Mouse (Mus musculus): ENCODE measurements around the gene Usp54. TPM values are rescaled to one million over a fixed set of nuclear protein-coding genes. Genes with fewer than 3 reads are reported as not detected.

Usp54 gene
- total RNA-seq (2021), result 10 to 100 TPM; 23.0 to 26.9 TPM

- intact Hi-C loops (cut with DNase I), result no loop called here
- DNase-seq, result peak; percentile 98
Measured at GRCm38 (mm10) chr14:20640644-20641437, at the start of gene Usp54. TSS of gene Usp54 (minus strand) at chr14:20641063.

GRCm38 (mm10) chr14:20689009-20689408 lies 48.1 kb upstream of the Usp54 start:
- no peak for DNase-seq
- intact Hi-C loops (cut with DNase I), result no loop called here

GRCm38 (mm10) chr14:20686576-20686975 lies 45.7 kb upstream of the Usp54 start:
- intact Hi-C loops (cut with DNase I), result no loop called here
- DNase-seq, result no peak

GRCm38 (mm10) chr14:20682498-20682897 lies 41.6 kb upstream of the Usp54 start:
- intact Hi-C loops (cut with DNase I), result no loop called here

DNA sequence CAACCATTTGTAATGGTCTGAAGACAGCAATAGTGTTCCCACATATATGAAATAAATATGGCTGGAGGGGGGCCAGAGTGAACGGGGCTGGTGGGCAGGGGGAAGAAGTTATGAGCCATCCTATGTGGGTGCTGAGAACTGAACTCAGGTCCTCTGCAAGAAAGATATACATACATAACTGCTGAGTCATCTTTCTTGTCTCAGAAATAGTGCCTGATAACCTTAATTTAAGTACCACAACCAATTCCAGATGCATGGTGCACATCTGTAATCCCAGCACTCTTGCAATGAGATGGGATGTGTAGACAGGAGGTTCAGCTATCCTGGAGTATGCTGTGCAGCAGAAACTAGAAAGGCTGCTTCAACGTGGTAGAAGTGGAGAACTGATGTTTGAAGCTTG lies 40.9 kb upstream of the Usp54 start:
- no peak for DNase-seq
- intact Hi-C loops (cut with DNase I), result no loop called here

More at GRCm38 (mm10) chr14:20682498-20682897, 41.6 kb upstream of the Usp54 start:
- no peak for DNase-seq

DNA sequence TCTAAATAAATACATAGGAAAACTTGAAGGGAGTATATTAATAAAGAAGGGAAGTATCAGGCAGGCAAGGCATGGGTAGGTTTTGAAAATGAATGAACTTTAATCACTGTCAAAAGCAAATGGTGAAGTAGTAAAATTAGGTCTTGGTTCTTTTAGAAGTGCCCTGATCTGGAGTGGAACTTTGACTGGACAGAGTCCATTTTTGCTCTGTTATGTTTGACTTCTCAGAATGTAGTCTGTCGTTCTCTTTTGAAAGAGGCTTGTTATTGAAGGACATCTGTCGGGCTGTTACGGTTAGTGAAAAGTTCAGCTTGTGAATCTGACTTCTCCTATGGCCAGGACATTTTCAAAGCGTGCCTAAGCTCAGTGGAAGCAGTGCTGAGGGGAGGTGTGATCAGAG lies 37.0 kb upstream of the Usp54 start:
- no peak for DNase-seq
- intact Hi-C loops (cut with DNase I), result no loop called here

DNA sequence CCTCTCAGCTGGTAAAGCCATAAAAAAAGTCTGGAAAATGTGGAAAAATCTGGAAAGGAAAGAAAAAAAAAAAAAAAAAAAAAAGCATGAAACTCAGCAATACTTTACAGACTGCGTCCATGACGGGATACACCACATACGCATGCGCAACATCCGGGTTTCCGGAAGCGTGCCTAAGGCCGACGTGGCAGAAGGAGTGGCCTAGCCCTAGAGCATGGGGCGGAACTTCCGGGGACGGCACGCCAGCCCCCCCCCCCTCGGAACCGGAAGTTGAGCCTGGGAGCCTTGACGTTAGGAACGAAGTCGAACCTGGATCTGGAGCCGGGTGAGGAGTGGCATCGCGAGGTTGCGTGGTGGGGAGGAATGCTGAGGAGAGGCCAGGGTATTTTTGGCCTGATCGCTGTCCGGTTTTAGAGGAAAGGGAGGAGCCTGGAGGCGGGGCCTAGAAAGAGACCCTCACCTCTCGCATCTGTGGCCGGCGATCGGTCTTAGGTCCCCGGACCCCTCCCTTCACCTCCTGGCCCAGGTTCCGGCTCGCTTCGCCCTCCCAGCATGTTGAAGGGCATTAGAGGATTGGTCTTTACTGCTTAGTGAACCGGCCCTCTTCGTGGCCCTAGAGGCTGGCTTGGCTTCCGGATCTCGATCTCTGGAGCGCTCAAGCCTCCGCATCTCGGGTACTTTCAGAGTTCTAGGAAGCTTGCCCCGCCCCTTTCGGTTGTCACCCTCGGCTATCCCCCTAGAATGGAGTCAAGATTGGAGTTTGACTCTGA lies 33.4 kb upstream of the Usp54 start, which contains the start of gene Sec24c:
Gene Sec24c, plus strand, starts transcription at position 245 of the 770 bp plus-strand sequence.
- peak; percentile 99 for DNase-seq
- intact Hi-C loops (cut with DNase I), result no loop called here

- intact Hi-C loops (cut with DNase I), result no loop called here
- no peak for DNase-seq
Measured at GRCm38 (mm10) chr14:20673735-20674063, 32.8 kb upstream of the Usp54 start.

- intact Hi-C loops (cut with DNase I), result no loop called here
- peak; percentile 34 for DNase-seq
Measured at GRCm38 (mm10) chr14:20672990-20673389, 32.1 kb upstream of the Usp54 start.

DNA sequence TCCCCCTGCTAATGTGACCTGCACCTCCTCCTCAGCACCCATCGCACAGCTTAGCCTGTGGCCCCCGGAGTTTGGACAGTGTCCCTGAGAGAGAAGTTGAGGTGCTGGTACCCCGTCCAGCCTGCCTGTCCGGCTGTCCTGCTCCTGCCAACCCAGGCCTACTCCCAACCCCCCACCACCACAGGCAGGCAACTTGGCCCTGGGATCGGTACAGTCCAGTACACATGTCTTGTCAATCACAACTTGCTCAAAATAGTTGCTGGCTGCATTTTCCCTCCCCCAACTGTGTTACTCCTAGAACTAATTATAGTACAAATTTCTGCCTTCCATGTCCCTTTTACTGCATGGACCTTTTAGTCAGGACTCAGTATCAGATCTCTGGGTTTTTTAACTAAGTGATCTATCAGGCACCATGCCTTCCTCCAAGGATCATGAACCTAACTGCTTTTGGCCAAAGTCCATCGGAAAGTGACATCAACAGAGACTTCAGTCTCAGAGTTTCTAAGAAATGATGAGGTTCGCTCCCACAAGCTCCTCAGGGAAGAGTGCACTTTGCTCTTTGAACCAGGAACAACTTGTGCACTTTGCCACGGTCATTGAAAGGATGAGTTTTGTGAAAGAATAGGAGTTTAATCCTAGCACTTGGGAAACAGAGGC lies 27.4 kb upstream of the Usp54 start, which contains the start of gene Synpo2l:
Gene Synpo2l, minus strand, starts transcription at position 201 of the 657 bp plus-strand sequence.
- intact Hi-C loops (cut with DNase I), result no loop called here
- DNase-seq, result no peak

DNA sequence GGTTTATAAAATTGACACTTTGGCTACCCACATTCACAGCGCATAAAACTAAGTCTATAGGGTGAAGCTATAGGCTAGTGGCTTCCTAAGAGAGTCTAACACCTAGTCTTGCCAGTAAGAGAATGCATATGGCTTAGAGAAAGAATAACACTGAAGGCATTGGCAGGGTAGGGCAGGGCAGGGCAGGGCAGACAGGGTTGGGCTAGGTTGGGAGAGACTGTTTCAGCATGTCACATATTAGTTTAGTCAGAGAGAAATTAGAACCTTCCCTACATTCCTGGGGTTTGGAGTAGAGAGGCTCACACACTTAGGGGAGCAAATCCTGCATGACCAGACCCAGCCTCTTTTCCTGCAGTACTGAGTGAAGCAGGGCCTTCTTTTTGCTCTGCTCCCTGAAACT lies 26.6 kb upstream of the Usp54 start:
- intact Hi-C loops (cut with DNase I), result no loop called here
- no peak for DNase-seq

- intact Hi-C loops (cut with DNase I), result no loop called here
- no peak for DNase-seq
Measured at GRCm38 (mm10) chr14:20664436-20664835, 23.6 kb upstream of the Usp54 start.

DNA sequence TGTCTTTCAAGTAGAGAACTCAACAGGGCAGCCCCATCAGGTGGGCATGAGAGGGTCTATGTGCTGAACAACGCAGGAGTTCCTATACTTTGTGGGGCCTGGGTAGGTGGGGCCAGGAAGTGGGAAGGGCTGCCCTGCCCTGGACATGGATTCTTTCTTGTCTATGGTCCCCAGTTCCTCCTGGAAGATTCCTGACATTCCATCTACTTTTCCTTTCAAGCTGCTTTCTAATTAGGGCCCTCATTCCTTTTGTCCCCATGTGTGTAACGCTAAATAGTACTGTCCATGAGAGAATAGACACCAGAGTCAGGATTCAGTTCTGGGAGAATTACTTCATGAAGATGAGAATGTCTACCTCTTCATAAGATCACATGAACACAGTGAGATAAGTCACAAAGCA lies 22.7 kb upstream of the Usp54 start:
- intact Hi-C loops (cut with DNase I), result no loop called here
- DNase-seq, result no peak

DNA sequence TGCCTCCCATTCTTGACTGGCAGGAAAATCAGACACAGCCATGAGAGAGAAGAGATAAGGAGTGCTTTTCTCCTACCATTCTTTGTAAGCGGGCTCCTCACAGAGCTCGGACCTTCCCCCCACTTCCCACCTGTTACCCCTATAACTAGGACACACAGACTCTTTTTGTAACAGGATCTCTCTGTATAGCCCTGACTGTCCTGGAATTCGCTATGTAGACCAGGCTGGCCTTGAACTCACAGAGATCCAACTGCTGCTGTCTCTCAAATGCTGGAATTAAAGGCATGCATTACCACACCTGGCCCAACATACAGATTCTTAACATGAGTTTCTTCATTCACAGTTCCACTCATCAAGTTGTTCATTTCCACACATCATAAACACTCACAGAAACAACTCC lies 21.9 kb upstream of the Usp54 start:
- no peak for DNase-seq
- intact Hi-C loops (cut with DNase I), result no loop called here

- intact Hi-C loops (cut with DNase I), result no loop called here
- DNase-seq, result peak; percentile 16
Measured at GRCm38 (mm10) chr14:20661661-20662331, 20.9 kb upstream of the Usp54 start.

DNA sequence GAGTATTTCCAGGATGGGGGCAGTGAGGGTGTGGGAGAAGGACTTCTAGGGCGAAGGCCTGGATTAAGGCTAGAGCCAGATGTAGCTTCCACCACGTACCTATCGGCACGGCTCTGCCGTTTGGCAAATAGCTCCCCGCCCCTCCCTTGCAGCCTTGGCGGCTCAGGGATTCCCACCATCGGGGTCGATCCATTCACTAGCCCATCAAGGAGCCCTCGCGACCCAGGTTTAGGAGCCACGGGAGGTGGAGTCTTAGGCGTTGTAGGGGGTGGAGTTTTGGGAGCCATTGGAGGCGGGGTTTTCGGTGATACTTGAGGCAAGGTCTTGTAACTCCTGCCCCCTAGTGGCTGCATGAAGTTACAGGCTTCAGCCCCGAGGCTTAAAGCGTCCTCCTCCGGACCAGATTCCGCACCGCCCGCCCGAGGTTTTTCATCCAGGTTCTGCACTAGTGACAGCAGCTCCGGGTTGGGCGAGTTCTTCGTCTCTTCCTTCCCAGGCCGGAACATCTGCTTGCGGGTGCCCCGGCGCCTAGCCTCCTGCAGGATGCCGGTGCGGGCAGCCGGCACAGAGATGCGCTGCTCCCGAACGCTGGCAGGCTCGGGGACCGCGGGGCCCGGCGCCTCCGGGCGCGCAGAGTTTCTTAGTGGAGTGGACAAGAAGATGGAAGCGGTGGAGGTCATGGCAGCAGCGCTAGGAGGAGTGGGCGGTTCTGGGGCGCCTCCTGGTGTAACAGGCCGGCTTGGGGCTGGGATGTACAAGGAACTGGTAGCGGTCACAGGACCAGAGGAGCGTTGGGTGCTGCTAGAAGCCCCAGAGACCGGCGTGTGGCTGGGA lies 20.2 kb upstream of the Usp54 start:
- intact Hi-C loops (cut with DNase I), result no loop called here
- peak; percentile 95 for DNase-seq

- no peak for DNase-seq
- intact Hi-C loops (cut with DNase I), result loop anchor here (5.0 kb wide), 1 partner anchor 82 kb away; no protein-coding TSS in a partner anchor
Measured at GRCm38 (mm10) chr14:20659687-20660086, 18.8 kb upstream of the Usp54 start.

DNA sequence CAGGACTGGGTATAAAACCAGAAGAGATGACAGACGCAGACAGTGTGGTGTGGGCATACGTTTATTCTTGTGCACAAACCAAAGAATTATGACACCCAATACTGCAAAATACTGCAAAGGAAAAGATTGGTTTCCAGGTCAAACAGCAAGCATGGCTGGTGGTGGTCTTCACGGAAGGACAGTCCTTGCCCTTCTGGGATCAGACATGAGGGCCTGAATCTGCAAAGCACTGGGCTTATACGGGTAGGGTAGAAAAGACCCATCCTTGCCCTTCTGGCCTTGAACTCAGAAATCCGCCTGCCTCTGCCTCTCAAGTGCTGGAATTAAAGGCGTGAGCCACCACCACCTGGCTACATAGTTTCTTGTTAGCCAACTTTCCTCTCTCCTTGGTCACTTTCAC lies 18.0 kb upstream of the Usp54 start:
- DNase-seq, result no peak
- intact Hi-C loops (cut with DNase I), result loop anchor here (5.0 kb wide), 1 partner anchor 82 kb away; no protein-coding TSS in a partner anchor

DNA sequence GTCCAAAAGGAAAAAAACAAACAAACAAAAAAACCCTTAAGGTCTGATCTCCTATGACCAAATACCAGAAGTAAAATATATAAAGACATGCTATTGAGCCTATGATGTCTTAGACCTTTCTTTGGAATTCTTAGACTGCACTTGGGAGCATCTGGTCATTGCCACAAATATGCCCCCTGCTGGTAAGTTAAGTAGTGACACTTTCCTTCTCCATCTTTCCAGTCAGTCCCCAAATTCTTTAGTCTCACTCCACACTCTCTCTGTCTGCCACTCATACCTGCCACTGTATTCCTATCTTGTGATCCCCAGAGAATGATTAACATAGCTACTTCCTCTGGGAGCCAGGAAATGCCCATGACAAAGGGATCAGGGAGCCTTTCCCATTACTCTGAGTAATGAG lies 17.5 kb upstream of the Usp54 start:
- intact Hi-C loops (cut with DNase I), result loop anchor here (5.0 kb wide), 1 partner anchor 81 kb away; no protein-coding TSS in a partner anchor
- DNase-seq, result no peak

- intact Hi-C loops (cut with DNase I), result loop anchor here (5.0 kb wide), 1 partner anchor 79 kb away; no protein-coding TSS in a partner anchor
- DNase-seq, result no peak
Measured at GRCm38 (mm10) chr14:20656361-20656760, 15.5 kb upstream of the Usp54 start, which contains the start of gene Myoz1. TSS of gene Myoz1 (minus strand) at chr14:20656540.

Data from left cerebral cortex, postnatal 4 days (tissue).